Mouse (Mus musculus): ENCODE data around the gene Ptges.

Gene Ptges

DNA sequence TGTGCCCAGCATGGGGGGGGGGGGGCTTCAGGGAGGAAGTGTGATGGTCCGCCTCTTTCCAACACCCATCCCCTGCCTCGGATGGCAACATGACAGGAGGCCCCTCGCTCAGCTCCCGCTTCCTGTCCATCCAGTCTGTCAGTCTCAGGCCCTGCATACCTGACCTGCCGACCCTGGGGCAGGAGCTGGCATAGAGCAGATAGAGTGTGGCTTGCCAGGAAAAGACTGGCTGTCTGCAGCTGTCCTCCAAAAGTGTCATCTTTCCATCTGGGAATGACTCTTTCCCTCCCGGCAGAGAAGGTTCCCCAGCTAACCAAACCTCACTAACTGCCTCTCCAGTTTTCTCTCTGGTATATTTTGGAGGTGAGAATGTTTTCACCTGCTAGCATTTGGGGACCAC is 79.1 kb downstream of the Ptges start:
- no peak for DNase-seq (ENCODE audit: low read depth)

GRCm38 (mm10) chr2:30848184-30848583 is 81.5 kb downstream of the Ptges start:
- no peak for DNase-seq (ENCODE audit: low read depth)

DNA sequence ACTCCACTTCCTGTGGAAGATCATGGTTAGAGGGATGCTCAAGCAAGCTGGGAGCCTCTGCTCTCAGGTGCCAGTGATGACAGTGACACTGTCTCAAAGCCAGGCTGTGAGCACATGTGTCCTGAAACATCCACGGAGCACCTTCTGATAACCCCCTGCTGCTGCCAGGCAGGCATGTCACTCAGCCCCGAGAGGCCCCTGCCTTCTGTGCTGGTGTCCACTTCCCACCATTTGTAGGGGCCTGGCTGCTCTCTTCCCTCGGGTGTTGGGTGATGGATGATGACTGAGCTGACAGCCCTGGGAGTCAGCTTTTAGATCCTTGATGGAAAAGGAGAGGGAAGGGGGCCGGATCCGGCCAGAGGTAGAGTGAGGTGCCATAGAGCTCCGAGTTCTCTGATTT is 82.9 kb downstream of the Ptges start:
- DNase-seq (ENCODE audit: low read depth), result no peak

DNA sequence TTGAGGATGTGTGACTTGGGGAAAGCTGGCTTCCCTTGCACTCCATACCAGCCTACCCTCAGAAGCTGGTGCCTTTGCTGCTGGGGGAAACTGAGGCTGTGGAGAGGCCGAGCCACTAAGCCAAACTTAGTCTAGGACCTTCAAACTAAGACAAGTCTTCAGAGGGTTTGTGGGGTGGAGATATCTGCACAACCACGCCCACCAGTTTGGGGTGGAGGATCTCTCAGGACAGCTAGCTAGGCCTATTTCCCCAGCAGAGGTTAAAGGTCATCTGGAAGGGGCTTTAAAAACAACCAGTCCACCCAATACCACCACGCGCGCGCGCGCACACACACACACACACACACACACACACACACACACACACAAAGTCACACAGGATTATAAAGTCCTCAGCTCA is 83.4 kb downstream of the Ptges start:
- DNase-seq (ENCODE audit: low read depth), result no peak

GRCm38 (mm10) chr2:30845152-30846070 is 84.3 kb downstream of the Ptges start:
- DNase-seq (ENCODE audit: low read depth), result no peak

- DNase-seq (ENCODE audit: low read depth), result no peak
Observed at GRCm38 (mm10) chr2:30842615-30843014, 87.0 kb downstream of the Ptges start.

All from 416B (cell line).